Mouse (Mus musculus): Measurements from ENCODE around the gene Ttc25.

DNA sequence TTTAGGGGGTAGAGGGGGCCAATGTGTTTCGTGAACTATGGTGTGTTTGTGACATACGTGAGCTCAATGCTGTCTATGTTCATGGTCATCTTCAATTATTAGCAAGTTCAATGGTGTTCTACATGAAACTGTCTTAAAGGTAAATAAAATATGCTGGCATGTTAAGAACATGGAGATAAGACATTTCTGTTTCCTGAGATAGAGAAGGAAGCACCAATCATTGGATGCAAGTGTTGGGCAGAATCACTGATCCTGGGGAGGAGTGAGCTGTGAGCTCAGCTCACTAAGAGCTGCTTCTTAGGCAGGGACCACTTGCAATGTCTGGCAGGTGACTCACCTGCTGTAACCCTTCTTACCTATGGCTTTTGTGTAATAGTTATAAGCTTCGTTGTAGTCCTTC is 56.0 kb downstream of the Ttc25 start:
- TF ChIP-seq CTCF (IDR thresholded peaks at IDR 0.05; ENCODE audit: low read depth) (no peak), EP300 (IDR thresholded peaks at IDR 0.05; ENCODE audit: low read depth) (no peak)

Data from liver, embryonic 14.5 days (tissue).